In the genomic region with DNA sequence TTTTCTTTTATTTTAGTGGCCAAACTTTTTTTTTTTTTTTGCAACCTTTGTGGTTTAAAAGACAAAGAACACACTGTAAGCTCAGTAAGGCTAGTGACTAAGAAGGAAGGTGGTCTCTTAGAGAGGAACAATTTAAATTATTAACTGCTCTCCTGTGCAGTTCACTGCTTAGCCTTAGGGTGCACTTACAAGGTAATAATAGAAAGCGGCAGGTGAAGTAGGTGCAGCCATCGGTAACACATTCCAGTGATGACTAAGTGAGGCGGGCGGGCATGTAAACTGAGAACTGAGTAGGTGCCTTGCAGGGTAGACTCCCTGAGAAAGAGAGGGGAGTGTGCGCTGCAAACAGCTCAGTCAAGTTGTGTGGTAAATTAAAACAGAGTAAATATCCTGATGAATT, we compare ENCODE assay signal across 8 mouse cellular contexts. TPM values are rescaled to one million over a fixed set of nuclear protein-coding genes. Genes with fewer than 3 reads are reported as not detected.
DNase-seq lines count a peak whose midpoint lies in the region; ATAC-seq and TF ChIP-seq lines count a peak whose summit lies in the region.

No protein-coding gene starts in this region.

- no peak overlapping the region for H3K4me3 ChIP-seq in lung, adult 2 months (replicated peaks; ENCODE audit: extremely low read depth, low read depth, low read length)
- peak overlapping the region; percentile 93 for H3K4me3 ChIP-seq in embryonic facial prominence, embryonic 14.5 days (ENCODE audit: low read depth, low read length)

- H3K36me3 ChIP-seq in embryonic facial prominence, embryonic 14.5 days (ENCODE audit: control insufficient read depth, insufficient read depth, low read length), result peaks cover 5% of the 10 kb centered on the region; the same call in 1 of the 2 replicates

- H3K4me1 ChIP-seq in lung, adult 2 months (ENCODE audit: control insufficient read depth, insufficient read depth, low read length), result peaks cover 9% of the 10 kb centered on the region
- peaks cover 5% of the 10 kb centered on the region for H3K4me1 ChIP-seq in embryonic facial prominence, embryonic 14.5 days (ENCODE audit: control insufficient read depth, insufficient read depth, low read length)

- H3K9ac ChIP-seq in embryonic facial prominence, embryonic 14.5 days (ENCODE audit: low read depth, low read length), result peak overlapping the region; percentile 32; the same call in 1 of the 2 replicates

- TF ChIP-seq CTCF in lung, adult 2 months (IDR thresholded peaks at IDR 0.05; ENCODE audit: insufficient read depth, low read length), result no peak

- no peak for TF ChIP-seq POLR2A in lung, adult 2 months (IDR thresholded peaks at IDR 0.05; ENCODE audit: borderline replicate concordance, extremely low read depth, low read depth, low read length)

- ATAC-seq in embryonic facial prominence, embryonic 14.5 days (ENCODE audit: low read depth), result peak; percentile 8; the same call in 1 of the 2 replicates

- DNase-seq in lung, adult 18-20 months, result peak; percentile 47 to 60
- no peak for DNase-seq in lung, adult 2 months
- DNase-seq in embryonic facial prominence, embryonic 14.5 days (ENCODE audit: low spot score), result peak; percentile 60
- peak; percentile 35 for DNase-seq in kidney, adult 9 months
- DNase-seq in lung, postnatal 36 days, result peak; percentile 65
- no peak for DNase-seq in adrenal gland, postnatal 10 days
- DNase-seq in cerebellum, adult 11 months, result no peak
- no peak for DNase-seq in thymus, postnatal 14 days

- H3K9me3 ChIP-seq in embryonic facial prominence, embryonic 14.5 days (ENCODE audit: control insufficient read depth, low read length), result no peaks in the 10 kb centered on the region

- H3K27ac ChIP-seq in embryonic facial prominence, embryonic 14.5 days (replicated peaks; ENCODE audit: low read depth, low read length), result no peak overlapping the region

- 48% methylated on average over 5 of the region's 5 CpGs for WGBS in lung, adult 2 months
- 38% methylated on average over 5 of the region's 5 CpGs for WGBS in embryonic facial prominence, embryonic 14.5 days

- H3K4me2 ChIP-seq in embryonic facial prominence, embryonic 14.5 days (ENCODE audit: low read depth, low read length), result peak overlapping the region; percentile 74

- H3K27me3 ChIP-seq in embryonic facial prominence, embryonic 14.5 days (replicated peaks; ENCODE audit: control insufficient read depth, insufficient read depth, low read length), result no peaks in the 10 kb centered on the region

RNA-seq across cellular contexts. Expression of a gene that starts 1.4 kb away (rescaled TPM):
- 6.5 and 6.7 TPM in 2 replicates for polyA plus RNA-seq in lung, adult 2 months (2012; rRNA removed)
- 14.5 and 14.8 TPM in 2 replicates for polyA plus RNA-seq in embryonic facial prominence, embryonic 14.5 days (2014; fragmentation: Nextera tagmentation; extraction: Ambion mirVana)
- total RNA-seq in adrenal gland, postnatal 10 days (2021), result 10 to 100 TPM in 1 of 2 experiments, 1 to 10 TPM in 1; 8.4 to 13.1 TPM

RNA-seq across cellular contexts. Expression of a gene that starts 4.9 kb away (rescaled TPM):
- polyA plus RNA-seq in lung, adult 2 months (2012; rRNA removed), result 31.4 and 43.9 TPM in 2 replicates
- 65.5 and 72.7 TPM in 2 replicates for polyA plus RNA-seq in embryonic facial prominence, embryonic 14.5 days (2014; fragmentation: Nextera tagmentation; extraction: Ambion mirVana)
- total RNA-seq in adrenal gland, postnatal 10 days (2021), result 10 to 100 TPM; 78.1 to 96.0 TPM

RNA-seq across cellular contexts. Expression of a gene that starts 17.2 kb away (rescaled TPM):
- 0.02 and 0.17 TPM in 2 replicates for polyA plus RNA-seq in lung, adult 2 months (2012; rRNA removed)
- 0.12 and 0.22 TPM in 2 replicates for polyA plus RNA-seq in embryonic facial prominence, embryonic 14.5 days (2014; fragmentation: Nextera tagmentation; extraction: Ambion mirVana)
- 1 to 10 TPM in 1 of 2 experiments, under 1 TPM in 1; 0.60 to 2.0 TPM for total RNA-seq in adrenal gland, postnatal 10 days (2021)

Comparison
In these comparisons a context has a peak if more than half of its experiments do, and no peak if none do; other contexts are left out.
1. DNase-seq: peak in lung, adult 18-20 months (2 of 2), embryonic facial prominence, embryonic 14.5 days (single experiment), kidney, adult 9 months (single experiment) and lung, postnatal 36 days (single experiment); none in lung, adult 2 months (single experiment), adrenal gland, postnatal 10 days (single experiment), cerebellum, adult 11 months (single experiment) and thymus, postnatal 14 days (single experiment).